Mouse (Mus musculus) thymus, postnatal 0 days (tissue): Measurements from ENCODE around the gene Rbm47. TPM values are rescaled to one million over a fixed set of nuclear protein-coding genes. Genes with fewer than 3 reads are reported as not detected.
"Not testable (repeated sequence)": the region's sequence is repeated elsewhere in the genome, so short reads cannot be mapped to it uniquely, and the experiment has no call there.

Experiments used
- DNase-seq: peaks from one replicate; pipeline ENCODE4 v3.0.0-alpha.2; 2015; ENCODE audit warnings: low spot score
- polyA plus RNA-seq: library from polyadenylated mRNA; unstranded; fragments of >200 nt; fragmentation: Nextera tagmentation; extraction: Ambion mirVana; gene quantifications from 2 replicates; pipeline ENCODE4 v1.2.1, GENCODE M21; 2015

Gene Rbm47
- polyA plus RNA-seq, 1 experiment from 2014 or later, result 14.4 TPM

- DNase-seq, result no peak
These were observed 141.2 kb downstream of the Rbm47 start for GRCm38 (mm10) chr5:66031699-66032098.

- no peak for DNase-seq
These were observed 144.7 kb downstream of the Rbm47 start for GRCm38 (mm10) chr5:66028232-66028631.

- DNase-seq, result no peak
These were observed 145.7 kb downstream of the Rbm47 start for GRCm38 (mm10) chr5:66027206-66027605.

- DNase-seq, result no peak
These were observed 146.1 kb downstream of the Rbm47 start for GRCm38 (mm10) chr5:66026796-66027195.

- DNase-seq, result no peak
These were observed 157.4 kb downstream of the Rbm47 start for GRCm38 (mm10) chr5:66015449-66015961.

- no peak for DNase-seq
These were observed 158.5 kb downstream of the Rbm47 start for GRCm38 (mm10) chr5:66014437-66014836.

- no peak for DNase-seq
These were observed 158.9 kb downstream of the Rbm47 start for GRCm38 (mm10) chr5:66013999-66014398.

GRCm38 (mm10) chr5:66008245-66008967 is 164.5 kb downstream of the Rbm47 start:
- DNase-seq, result no peak

GRCm38 (mm10) chr5:66005041-66005678 is 167.8 kb downstream of the Rbm47 start:
- no peak for DNase-seq

GRCm38 (mm10) chr5:66004134-66004925 is 168.6 kb downstream of the Rbm47 start, which contains the start of gene 9130230L23Rik:
TSS of gene 9130230L23Rik (minus strand) at chr5:66004285.
- no peak for DNase-seq

- DNase-seq, result no peak
These were observed 171.7 kb downstream of the Rbm47 start for GRCm38 (mm10) chr5:66001232-66001631.

- no peak for DNase-seq
These were observed 172.3 kb downstream of the Rbm47 start for GRCm38 (mm10) chr5:66000567-66001125.

GRCm38 (mm10) chr5:66000074-66000473 is 172.8 kb downstream of the Rbm47 start:
- DNase-seq, result no peak

- no peak for DNase-seq
These were observed 173.8 kb downstream of the Rbm47 start for GRCm38 (mm10) chr5:65999106-65999505.

GRCm38 (mm10) chr5:65997813-65998212 is 175.1 kb downstream of the Rbm47 start:
- no peak for DNase-seq

GRCm38 (mm10) chr5:65994643-65995042 is 178.3 kb downstream of the Rbm47 start:
- DNase-seq, result no peak

- no peak for DNase-seq
These were observed 181.7 kb downstream of the Rbm47 start for GRCm38 (mm10) chr5:65991191-65991590.

GRCm38 (mm10) chr5:65987004-65987403 is 185.9 kb downstream of the Rbm47 start:
- not testable (repeated sequence) for DNase-seq

GRCm38 (mm10) chr5:65986426-65986825 is 186.5 kb downstream of the Rbm47 start:
- no peak for DNase-seq

- DNase-seq, result no peak
These were observed 197.2 kb downstream of the Rbm47 start for GRCm38 (mm10) chr5:65975731-65976130.

GRCm38 (mm10) chr5:65973189-65973588 is 199.7 kb downstream of the Rbm47 start:
- no peak for DNase-seq
